Mouse (Mus musculus) thymus, postnatal 10 days (tissue): ENCODE measurements around the gene Guca1a.
A peak's percentile ranks its signal among the peaks of the same experiment; 100 is the strongest.

Experiments used
- DNase-seq, 2 experiments: peaks; one replicate each; pipeline ENCODE4 v3.0.0; 2021; ENCODE audit warnings: low spot score in 2 of 2

The Guca1a gene

DNA sequence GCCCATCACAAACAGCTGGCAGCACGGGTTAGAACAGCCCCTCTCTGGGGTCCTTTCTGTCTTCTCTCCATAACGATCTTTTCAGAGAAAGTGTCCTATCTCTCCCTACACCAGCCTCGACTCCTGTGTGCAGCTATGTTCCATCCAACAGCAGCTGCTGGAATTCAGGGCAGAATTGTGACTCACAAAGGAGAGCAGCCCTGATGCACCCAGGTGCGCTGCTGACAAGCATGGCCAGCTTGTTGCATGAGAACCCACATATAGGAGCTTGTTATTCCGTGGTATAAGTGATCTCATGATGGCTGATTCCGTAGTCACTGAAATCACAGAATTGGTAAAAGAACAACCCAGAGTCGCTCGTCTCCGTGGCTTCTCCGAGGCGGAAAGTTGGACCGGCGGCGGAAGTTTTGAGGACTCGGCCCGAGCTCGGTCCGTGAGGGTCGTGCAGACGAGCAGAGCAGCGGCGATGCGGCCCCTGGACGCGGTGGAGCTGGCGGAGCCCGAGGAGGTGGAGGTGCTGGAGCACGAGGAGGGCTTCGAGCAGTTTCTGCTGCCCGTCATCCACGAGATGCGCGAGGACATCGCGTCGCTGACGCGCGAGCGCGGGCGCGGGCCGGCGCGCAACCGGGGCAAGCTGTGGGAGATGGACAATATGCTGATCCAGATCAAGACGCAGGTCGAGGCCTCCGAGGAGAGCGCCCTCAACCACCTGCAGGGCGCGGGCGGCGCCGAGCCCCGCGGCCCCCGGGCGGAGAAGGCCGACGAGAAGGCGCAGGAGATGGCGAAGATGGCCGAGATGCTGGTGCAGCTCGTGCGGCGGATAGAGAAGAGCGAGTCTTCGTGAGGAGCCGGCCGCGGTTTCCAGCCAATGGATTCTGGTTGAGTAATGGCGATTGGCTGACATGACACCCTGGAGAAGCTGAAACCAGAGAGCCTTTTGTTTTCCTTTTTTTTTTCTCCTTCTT, 9.8 kb upstream of the Guca1a start:
- peak in 1 of 2 experiments; percentile 12 for DNase-seq

- peak; percentile 16 to 72 for DNase-seq
Observed at GRCm38 (mm10) chr17:47408558-47408898, 8.1 kb upstream of the Guca1a start.

GRCm38 (mm10) chr17:47407717-47408557, 7.6 kb upstream of the Guca1a start:
- no peak for DNase-seq

GRCm38 (mm10) chr17:47399091-47399490, 1.3 kb downstream of the Guca1a start:
- no peak for DNase-seq

- peak; percentile 9 to 41 for DNase-seq
Observed at GRCm38 (mm10) chr17:47395376-47395913, 4.9 kb downstream of the Guca1a start.

- peak in 1 of 2 experiments; percentile 10 for DNase-seq
Observed at GRCm38 (mm10) chr17:47394223-47394869, 6.0 kb downstream of the Guca1a start.

DNA sequence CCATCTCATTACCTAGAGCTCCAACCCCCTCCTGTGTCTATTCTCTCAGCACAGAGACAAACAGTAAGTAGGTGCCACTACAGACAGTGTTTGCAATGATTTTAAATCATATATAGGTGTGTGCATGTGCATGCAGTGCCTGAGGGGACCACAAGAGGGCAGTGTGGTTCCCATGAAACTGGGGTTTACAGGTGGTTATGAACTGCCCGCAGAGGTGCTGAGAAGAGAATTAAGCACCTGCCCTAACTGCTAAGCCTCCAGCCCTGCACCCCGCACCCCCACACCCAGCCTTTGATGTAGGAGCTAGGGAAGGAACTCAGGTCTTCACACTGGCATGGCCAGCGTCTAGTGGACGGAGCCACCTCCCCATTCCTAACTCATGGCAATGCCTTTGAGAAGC, 13.7 kb downstream of the Guca1a start:
- peak; percentile 56 to 76 for DNase-seq

DNA sequence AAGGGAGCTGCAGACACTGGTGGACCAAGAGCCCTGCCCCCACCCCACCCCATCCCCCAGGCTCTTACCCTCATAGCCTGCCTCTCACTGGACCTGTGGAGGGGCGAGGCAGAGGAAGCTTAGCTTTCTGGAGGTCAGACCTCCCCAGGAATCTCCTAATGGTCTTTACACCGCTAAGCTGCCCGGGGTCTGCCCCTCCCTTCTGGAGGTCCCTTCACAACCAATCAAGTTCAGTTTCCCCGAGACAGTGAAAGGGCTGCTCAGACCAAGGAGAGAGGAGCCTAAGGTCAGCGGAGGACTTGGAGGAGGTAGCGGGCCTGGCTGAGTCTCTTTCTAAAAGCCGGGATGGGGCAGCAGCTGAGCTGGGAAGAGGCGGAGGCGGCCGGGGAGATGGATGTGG, 15.2 kb downstream of the Guca1a start, which contains the start of gene Guca1b:
Gene Guca1b, plus strand, starts transcription at position 249 of the 400 bp plus-strand sequence.
- DNase-seq: no peak

GRCm38 (mm10) chr17:47384064-47384463, 16.3 kb downstream of the Guca1a start:
- DNase-seq: no peak

DNA sequence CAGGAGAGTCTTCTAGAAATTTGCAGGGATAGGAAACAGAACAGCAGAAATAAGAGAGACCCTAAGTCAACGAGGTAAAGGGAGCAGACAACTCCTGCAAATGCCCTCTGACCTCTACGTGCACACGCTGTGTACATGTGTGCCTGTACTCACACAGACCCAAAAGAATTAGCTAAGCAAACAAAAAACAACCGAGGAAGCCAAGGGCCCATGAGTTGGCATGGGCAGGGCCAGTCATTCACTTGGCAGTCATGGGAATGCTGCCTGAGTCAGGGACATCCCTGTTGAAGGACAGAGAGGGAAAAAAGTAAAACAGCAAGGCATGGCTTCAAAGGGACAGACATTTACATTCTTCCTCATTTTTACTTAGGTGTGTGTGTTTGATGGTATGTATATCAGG, 17.1 kb downstream of the Guca1a start:
- no peak for DNase-seq

DNA sequence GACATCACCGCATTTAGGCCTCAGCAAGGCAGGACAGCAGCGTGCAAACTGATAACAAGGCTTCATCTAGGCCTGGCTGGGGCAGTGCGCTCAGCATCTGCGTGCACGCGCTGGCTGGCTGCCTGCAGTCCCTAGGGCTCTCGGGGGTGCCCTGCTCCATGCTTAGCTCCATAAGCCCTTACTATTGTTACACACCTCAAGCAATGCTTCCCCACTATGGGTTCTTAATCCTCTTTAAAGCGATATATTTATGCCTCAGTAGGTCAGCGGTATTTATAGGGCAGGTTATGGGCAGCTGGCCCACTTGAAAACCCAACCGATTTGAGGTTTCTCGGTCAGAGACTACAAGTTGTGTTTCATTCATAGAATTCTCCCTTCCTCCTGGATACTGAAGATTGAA, 18.5 kb downstream of the Guca1a start:
- DNase-seq: no peak

DNA sequence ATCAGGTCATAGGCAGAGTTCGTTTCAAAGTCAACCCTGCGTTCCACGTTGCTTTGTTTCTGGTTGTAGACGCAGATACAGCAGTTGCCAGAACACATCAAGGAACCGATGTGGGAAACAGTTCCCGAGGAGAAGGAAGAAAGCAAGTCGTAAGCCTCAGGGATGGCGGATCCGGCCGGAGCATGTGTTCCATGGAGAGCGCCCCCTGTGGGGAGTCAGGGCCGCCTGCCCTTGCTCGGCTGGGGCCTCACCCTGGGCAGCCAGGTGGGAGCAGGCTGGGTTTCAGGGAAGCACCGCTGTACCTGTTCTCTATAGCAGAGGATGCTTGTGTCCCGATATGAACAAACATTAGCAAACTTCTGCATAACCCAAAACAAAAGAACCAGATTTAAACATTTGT, 22.3 kb downstream of the Guca1a start:
- DNase-seq: no peak

DNA sequence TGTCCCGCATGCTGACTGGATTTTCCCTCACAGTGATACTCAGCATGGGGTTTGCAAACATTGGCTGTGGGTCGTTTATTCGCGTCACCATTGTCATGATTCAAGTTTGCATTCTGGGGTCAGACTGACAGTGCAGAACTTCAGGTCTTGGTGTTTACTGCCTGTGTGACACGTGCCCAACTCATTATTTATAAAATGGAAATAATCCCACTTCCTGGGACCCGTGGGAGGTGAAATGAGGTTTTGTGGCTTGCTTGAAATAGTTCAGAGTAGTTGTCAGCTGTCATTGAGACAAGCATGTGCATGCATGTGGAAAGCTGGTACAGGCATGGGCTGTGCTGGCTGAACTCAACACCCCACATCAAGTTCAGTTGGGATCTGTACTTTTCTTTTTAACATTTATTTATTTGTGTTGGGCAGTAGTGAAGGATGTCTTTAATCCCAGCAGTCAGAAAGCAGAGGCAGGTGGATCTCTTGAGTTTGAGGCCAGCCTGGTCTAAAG, 23.6 kb downstream of the Guca1a start:
- DNase-seq: no peak

- no peak for DNase-seq
Observed at GRCm38 (mm10) chr17:47373991-47374390, 26.4 kb downstream of the Guca1a start.

GRCm38 (mm10) chr17:47371451-47371850, 28.9 kb downstream of the Guca1a start:
- peak; percentile 11 to 70 for DNase-seq

DNA sequence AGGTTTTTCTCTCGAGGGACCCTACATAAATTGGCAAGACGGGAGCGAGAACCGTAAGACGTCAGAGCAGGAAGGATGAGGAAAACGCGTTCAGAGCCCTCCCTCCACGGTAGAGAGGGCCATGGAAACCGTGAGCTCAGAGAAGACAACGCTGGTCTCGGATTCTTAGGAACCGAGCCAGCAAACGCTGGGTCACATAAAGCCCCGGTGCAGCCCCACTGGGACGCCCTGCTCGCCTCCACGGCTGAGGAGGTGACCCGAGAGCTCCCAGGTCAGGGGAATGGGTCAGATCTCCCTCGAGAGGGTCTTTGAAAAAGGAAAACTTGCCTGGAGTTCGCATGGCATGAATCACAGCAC, 31.3 kb downstream of the Guca1a start:
- peak; percentile 10 to 11 for DNase-seq

DNA sequence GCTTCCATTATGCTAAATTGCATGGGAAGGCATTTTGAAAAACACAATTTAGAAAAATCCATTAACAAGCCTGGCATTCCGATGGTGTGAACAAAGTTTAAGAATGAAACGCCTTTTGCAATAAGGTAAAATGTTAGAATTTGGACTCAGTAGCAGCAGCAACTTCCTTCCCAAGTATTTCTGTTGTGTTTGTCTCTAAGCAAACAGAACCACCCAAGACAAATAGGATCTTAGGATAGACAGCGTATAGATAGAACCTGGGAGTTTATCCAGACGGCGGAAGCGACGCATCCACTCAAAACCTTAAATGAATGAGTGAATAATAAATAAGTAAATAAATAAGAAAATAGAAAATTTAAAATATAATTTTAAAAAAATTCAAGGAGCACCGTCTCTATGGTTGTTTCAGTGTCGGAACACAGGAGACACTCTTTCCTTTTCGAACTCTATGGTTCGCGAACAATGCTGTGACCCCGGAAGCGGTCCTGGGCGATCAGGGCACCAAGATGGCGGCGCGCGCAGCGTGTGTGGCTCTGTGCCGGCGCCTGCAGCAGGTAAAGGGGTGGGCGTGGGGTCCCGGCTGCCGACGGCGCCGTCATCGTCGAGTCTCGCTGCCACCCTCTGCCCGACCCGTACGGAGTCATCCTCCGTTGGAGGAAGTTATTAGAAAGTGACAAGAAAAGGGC, 31.8 kb downstream of the Guca1a start, which contains the start of gene Mrps10:
Gene Mrps10, plus strand, starts transcription at position 487 of the 686 bp plus-strand sequence.
- peak; percentile 80 to 89 for DNase-seq

DNA sequence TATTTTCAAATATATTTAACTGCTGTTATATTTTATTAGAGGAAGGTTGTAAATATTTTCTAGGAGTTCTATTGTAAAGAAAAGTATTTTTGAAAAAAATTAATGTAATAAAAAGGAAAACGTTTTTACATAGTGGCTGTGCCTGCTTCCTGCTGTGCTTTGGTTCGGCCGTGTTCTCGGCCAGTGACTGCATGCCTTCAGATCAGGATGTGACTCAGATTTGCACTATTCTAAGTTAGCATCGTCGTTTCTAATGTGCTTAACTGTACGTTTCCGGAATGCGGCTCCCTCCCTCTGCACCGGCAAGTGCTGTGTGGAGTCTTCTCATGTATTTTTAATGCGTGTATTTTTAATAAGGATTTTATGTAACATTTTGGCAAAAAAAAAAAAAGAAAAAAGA, 39.0 kb downstream of the Guca1a start:
- no peak for DNase-seq

GRCm38 (mm10) chr17:47359964-47360363, 40.4 kb downstream of the Guca1a start:
- peak; percentile 18 to 71 for DNase-seq

- DNase-seq: no peak
Observed at GRCm38 (mm10) chr17:47349721-47350319, 50.6 kb downstream of the Guca1a start.
